Mouse (Mus musculus) adrenal gland, postnatal 25 days (tissue): ENCODE results near the gene Srm. TPM values are rescaled to one million over a fixed set of nuclear protein-coding genes. Genes with fewer than 3 reads are reported as not detected.

Experiments used
- DNase-seq: peaks from one replicate; pipeline ENCODE4 v3.0.0; 2021; ENCODE audit warnings: mixed read lengths
- total RNA-seq: library from RNA; stranded (reverse); gene quantifications from 2 replicates; pipeline ENCODE4 v1.2.3, GENCODE M21; 2021

The Srm gene
- total RNA-seq, 1 experiment from 2014 or later, result 68.3 TPM

DNA sequence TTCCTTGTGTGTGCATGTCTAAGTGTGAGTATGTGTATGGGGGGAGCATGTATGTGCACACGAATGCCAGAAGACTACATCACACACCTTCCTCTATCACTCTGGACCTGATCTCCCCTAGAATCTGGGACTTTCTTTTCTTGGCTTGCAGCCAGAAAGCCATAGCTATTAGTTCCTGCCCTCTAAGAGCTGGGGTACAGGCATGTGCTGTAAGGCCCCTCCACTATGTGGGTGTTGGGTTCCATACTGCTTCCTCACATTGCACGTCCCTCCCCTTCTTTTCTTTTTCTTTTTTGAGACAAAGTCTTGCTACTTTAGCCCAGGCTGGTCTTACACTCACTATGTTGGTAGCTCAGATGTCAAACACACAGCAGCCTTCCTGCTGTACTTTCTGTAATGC, 44.0 kb downstream of the Srm start:
- DNase-seq, result no peak

DNA sequence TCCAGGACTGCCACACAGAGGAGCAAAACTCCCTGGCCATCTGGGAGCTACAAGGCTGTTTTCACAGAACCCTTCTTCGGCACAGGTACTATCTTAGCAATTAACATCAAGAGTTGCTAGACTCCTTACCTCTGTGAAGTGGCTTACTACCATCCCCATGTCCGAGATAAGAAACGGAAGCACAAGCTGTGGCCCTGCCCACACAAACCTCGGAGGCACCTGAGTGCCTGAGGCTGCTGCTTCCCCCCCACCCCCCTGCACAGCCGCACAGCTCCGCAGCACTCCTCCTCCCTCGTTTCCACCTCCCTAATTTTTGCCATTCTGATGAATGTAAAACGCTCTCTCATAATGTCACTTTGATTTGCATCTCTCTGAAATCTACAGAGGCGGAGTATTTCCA, 47.0 kb downstream of the Srm start:
- DNase-seq, result no peak

DNA sequence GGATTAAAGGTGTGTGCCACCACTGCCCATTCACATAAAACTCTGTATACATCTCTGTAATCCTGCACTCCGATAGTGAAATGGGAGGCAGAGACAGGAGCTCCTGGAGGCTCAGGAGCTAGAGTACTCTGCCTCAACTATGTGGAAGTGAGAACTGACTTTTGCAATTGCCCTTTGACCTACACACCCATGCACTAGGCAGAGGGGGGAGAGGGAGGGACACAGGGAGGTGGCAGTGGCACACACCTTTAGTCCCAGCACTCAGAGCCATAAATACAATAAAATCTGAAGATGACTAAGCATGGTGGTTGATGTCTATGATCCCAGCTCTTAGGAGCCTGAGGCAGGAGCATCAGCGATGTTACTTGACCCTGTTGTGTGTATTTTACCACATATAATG, 48.2 kb downstream of the Srm start:
- no peak for DNase-seq

DNA sequence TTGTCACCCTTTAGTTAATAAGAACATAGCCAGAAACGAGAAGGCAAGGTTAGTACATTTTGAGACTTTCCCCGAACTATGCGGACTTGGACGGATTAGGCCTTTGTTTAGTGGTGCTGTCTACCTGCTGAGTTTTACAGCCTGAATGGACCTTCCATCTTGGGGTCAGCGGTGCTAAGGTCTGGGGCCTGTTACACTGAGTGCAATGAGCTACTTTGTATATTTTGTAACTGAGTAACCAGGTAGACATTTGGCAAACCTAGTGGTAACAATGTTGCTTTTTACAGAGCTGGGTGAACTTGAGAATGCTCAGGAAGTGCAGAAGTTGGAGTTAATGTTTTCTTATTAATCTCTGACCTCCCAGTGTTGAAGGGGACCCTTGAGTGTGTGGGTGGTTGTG, 49.8 kb downstream of the Srm start:
- no peak for DNase-seq

DNA sequence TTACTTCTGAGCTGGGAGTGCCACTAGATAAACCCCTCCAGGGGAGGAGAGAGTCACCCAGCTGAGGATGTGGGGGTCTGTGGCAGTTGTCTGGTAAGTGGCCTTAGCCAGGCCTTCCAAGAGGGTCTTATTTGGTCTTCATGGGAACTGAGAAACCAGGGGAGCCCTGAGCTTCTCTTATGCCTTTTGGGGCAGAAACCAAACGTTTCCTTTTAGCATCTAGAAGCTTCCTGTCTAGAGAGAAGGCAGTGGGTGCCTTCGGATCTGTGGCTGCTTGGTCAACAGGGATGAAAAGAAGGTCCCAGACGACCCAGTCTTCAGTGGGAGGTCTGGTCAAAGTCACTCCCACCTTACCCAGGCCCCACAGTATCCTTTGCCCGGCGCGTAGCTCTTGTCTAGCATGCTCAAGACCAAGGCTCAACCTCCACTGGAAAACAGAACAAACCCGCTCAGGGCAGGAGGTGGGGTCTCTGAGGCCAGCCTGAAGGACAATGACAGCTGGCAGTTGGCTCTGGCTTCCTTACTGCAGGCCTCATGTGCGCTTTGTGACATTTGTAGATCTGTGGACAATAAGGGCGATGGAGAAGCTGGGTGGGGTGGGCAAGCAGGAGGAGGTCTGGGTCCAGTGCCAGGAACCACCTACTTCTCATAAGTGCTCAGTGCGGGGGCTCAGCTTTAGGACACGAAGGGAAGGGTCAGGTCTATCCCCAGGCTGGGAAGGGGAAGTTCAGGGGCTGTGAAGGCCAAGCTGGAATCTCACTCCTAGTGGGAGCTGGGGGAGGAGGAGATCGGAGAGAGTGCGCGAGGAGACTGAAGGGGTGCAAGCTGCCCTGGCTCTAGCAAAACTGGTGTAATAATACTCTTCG, 52.2 kb downstream of the Srm start, which contains the start of gene Gm572:
Gm572 (plus strand) TSS at position 27 of the 866 bp plus-strand sequence.
- DNase-seq, result no peak

DNA sequence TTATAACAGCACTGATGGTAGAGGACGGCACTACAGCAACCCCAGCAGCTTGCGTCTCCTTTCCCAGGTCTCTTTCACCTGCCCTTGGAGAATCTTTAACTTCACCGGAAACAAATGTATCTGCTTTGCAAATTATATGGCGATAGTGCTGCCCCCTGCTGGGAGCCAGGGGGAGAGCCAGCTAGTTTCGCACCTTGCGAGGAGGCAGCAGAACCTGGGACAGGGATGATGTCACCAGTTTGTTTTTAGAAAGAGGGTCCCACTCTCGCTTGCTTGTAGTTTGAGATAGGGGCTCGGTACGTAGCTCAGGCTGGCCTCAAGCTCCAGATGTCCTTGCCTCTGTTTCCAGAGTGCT, 52.8 kb downstream of the Srm start:
- peak; percentile 69 for DNase-seq

Other genes with a start within 250 kb of the Srm start
- 20.9 and 21.5 TPM in 2 replicates for gene Ubiad1, start 146.7 kb upstream of the Srm start, total RNA-seq
- gene Mtor, start 142.9 kb upstream of the Srm start, total RNA-seq, result 61.0 and 81.2 TPM in 2 replicates
- gene Angptl7, start 91.0 kb upstream of the Srm start, total RNA-seq, result 0.52 and 1.3 TPM in 2 replicates
- gene Exosc10, start 33.1 kb upstream of the Srm start, total RNA-seq, result 54.7 and 55.2 TPM in 2 replicates
- gene Masp2, start 11.1 kb downstream of the Srm start, total RNA-seq, result 2.8 and 4.4 TPM in 2 replicates
- 282 and 318 TPM in 2 replicates for gene Tardbp, start 35.5 kb downstream of the Srm start, total RNA-seq
- not detected in 2 replicates for gene Gm572, start 51.8 kb downstream of the Srm start, total RNA-seq
- 4.6 and 5.3 TPM in 2 replicates for gene Casz1, start 212.9 kb downstream of the Srm start, total RNA-seq